Mouse (Mus musculus) myocyte (in vitro differentiated cells): ENCODE measurements around the gene Mesd. TPM values are rescaled to one million over a fixed set of nuclear protein-coding genes. Genes with fewer than 3 reads are reported as not detected.

Experiments
- H3K27me3 ChIP-seq: one replicate; pipeline ENCODE4 v1.6.1; 2011; ENCODE audit not compliant: control insufficient read depth, insufficient read depth, insufficient read length
- H3K36me3 ChIP-seq: one replicate; pipeline ENCODE4 v1.6.1; 2011; ENCODE audit not compliant: control insufficient read depth, insufficient read depth
- H3K4me2 ChIP-seq: one replicate; pipeline ENCODE4 v1.6.1; 2011; ENCODE audit warnings: low read depth, control low read depth
- H3K4me3 ChIP-seq: one replicate; pipeline ENCODE4 v1.5.1; 2011; ENCODE audit warnings: mild to moderate bottlenecking, control low read depth, moderate library complexity
- H3K79me2 ChIP-seq: one replicate; pipeline ENCODE4 v1.6.1; 2011; ENCODE audit not compliant: control insufficient read depth, insufficient read depth
- H3ac ChIP-seq: one replicate; pipeline ENCODE4 v1.6.1; 2011; ENCODE audit not compliant: control insufficient read depth, insufficient read length
- CEBPB ChIP-seq: IDR thresholded peaks from 2 replicates; pipeline ENCODE4 v1.6.1; 2011; ENCODE audit warnings: mild to moderate bottlenecking, moderate library complexity; ENCODE audit not compliant: poor library complexity, insufficient read depth, severe bottlenecking
- E2F4 ChIP-seq: IDR thresholded peaks from one replicate; pipeline ENCODE4 v1.6.1; 2011; ENCODE audit warnings: mild to moderate bottlenecking, control low read depth, moderate library complexity; ENCODE audit not compliant: insufficient read depth
- MAX ChIP-seq: IDR thresholded peaks from one replicate; pipeline ENCODE4 v1.6.1; 2011; ENCODE audit warnings: low read depth, mild to moderate bottlenecking, control low read depth
- MYOD1 ChIP-seq, 3 experiments: IDR thresholded peaks; one replicate each; pipeline ENCODE4 v1.6.1; 2011; ENCODE audit warnings: control low read depth in 2 of 3, low read depth in 2 of 3, mild to moderate bottlenecking in 2 of 3, moderate library complexity in 1 of 3; ENCODE audit not compliant: insufficient read length in 2 of 3, control insufficient read depth in 1 of 3
- MYOG ChIP-seq, 3 experiments: IDR thresholded peaks; one replicate each; pipeline ENCODE4 v1.6.1; 2011; ENCODE audit warnings: control low read depth in 2 of 3, low read depth in 2 of 3, mild to moderate bottlenecking in 2 of 3; ENCODE audit not compliant: insufficient read length in 2 of 3, control insufficient read depth in 1 of 3, insufficient read depth in 1 of 3
- POLR2A ChIP-seq: IDR thresholded peaks from one replicate; pipeline ENCODE4 v1.6.1; 2011; ENCODE audit warnings: low read depth, mild to moderate bottlenecking, control low read depth, moderate library complexity; ENCODE audit not compliant: insufficient read length
- POLR2AphosphoS2 ChIP-seq: IDR thresholded peaks from one replicate; pipeline ENCODE4 v1.6.1; 2011; ENCODE audit warnings: low read depth, control low read depth; ENCODE audit not compliant: insufficient read length
- REST ChIP-seq: IDR thresholded peaks from one replicate; pipeline ENCODE4 v1.6.1; 2011; ENCODE audit warnings: mild to moderate bottlenecking, control low read depth, moderate library complexity; ENCODE audit not compliant: insufficient read depth, insufficient read length
- SRF ChIP-seq: IDR thresholded peaks from one replicate; pipeline ENCODE4 v1.6.1; 2011; ENCODE audit warnings: low read depth; ENCODE audit not compliant: control insufficient read depth, insufficient read length
- TCF12 ChIP-seq: IDR thresholded peaks from one replicate; pipeline ENCODE4 v1.6.1; 2011; ENCODE audit warnings: mild to moderate bottlenecking, control low read depth; ENCODE audit not compliant: poor library complexity, insufficient read depth, severe bottlenecking
- TCF3 ChIP-seq: IDR thresholded peaks from one replicate; pipeline ENCODE4 v1.6.1; 2011; ENCODE audit warnings: low read depth, control low read depth; ENCODE audit not compliant: insufficient read length
- USF1 ChIP-seq: IDR thresholded peaks from one replicate; pipeline ENCODE4 v1.6.1; 2011; ENCODE audit warnings: low read depth, mild to moderate bottlenecking, control low read depth, moderate library complexity
- polyA plus RNA-seq: library from polyadenylated mRNA; unstranded; fragments of >200 nt; fragmentation: generic; extraction: Trizol; gene quantifications from one replicate; pipeline ENCODE4 v1.2.1, GENCODE M21; 2012; ENCODE audit warnings: missing spikeins

Gene Mesd
- polyA plus RNA-seq, 1 experiment = 81.3 TPM

DNA sequence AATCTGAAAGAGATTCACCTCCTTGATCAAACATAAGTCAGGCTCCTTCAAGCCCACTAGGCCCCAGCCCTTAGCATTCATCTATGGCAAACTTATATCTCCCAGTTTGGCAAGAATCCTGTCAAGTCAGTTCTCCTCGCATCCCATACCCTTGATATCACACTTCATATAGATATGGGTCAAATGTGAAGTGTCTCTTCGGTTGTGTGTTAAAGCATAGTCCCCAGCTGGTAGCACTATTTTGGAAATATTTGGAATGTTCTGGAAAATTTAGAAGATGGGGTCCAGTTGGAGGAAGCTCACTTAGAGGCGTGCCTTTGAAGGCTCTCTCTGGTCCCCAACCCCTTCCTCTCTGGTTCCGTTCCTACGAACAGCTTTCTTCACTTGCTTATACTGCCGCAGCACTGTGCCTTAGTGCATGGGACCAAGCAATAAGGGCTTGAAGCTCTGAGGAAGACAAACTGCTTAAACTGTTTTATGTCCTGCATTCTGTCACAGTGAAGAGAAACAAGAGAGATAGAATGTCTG is 29.2 kb downstream of the Mesd start:
- H3K4me3 ChIP-seq = no peak overlapping the region
- H3K27me3 ChIP-seq = no peaks in the 10 kb centered on the region
- H3K79me2 ChIP-seq = no peaks in the 10 kb centered on the region
- TF ChIP-seq CEBPB = no peak
- no peak for TF ChIP-seq E2F4
- no peak for TF ChIP-seq MYOG (IDR thresholded peaks at IDR 0.05; ENCODE audit: control insufficient read depth in 1 of 3, insufficient read depth in 1 of 3, insufficient read length in 2 of 3, low read depth in 2 of 3)
- TF ChIP-seq MYOD1 (IDR thresholded peaks at IDR 0.05; ENCODE audit: control insufficient read depth in 1 of 3, insufficient read length in 2 of 3, low read depth in 2 of 3) = no peak
- no peak for TF ChIP-seq MAX
- TF ChIP-seq POLR2A = no peak
- no peak for TF ChIP-seq USF1
- TF ChIP-seq TCF3 = no peak
- no peak overlapping the region for H3ac ChIP-seq
- H3K4me2 ChIP-seq = no peak overlapping the region
- no peaks in the 10 kb centered on the region for H3K36me3 ChIP-seq

DNA sequence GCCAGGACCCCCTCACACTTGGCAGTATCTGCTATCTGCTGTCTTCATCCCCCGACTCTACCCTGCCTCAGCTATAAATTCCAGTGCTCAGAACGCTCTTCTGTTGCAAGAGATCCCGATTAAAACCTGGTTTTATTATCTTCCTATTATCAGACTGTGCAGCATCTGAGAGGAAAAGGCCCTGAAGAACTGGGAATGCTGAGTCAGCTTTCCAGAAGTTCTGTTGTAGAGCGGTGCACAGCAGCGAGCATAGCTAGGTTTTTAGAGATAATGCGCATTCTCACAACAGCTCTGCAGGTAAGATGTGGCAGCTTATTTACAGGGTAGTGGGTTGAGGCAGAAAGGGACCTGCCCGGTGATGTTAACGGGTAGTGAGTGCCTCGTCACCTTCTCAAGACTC is 29.7 kb downstream of the Mesd start:
- Histone ChIP-seq H3K4me3 (no peak overlapping the region), H3K27me3 (no peaks in the 10 kb centered on the region), H3K79me2 (no peaks in the 10 kb centered on the region), H3K4me2 (no peak overlapping the region), H3ac (no peak overlapping the region), H3K36me3 (no peaks in the 10 kb centered on the region)
- no peak for TF ChIP-seq POLR2A

DNA sequence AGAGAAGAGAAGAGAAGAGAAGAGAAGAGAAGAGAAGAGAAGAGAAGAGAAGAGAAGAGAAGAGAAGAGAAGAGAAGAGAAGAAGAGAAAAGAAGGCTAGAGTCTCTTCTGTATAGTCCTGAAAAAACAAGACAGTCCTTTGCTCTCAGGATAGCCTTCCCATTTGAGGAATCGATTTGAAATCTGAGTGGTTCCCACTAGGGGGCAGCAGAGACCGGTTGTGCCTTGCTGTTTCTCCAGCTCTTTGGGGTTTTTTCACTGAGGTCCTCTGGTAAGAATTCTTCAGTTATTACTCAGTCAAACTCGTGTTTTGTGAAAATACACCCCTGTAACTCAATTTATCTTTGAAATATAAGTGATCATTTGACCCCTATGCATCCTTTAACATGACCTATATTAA is 30.3 kb downstream of the Mesd start:
- H3ac ChIP-seq = no peak overlapping the region
- no peaks in the 10 kb centered on the region for H3K79me2 ChIP-seq
- no peaks in the 10 kb centered on the region for H3K36me3 ChIP-seq
- H3K4me2 ChIP-seq = no peak overlapping the region
- no peak overlapping the region for H3K4me3 ChIP-seq
- TF ChIP-seq TCF3 (no peak), USF1 (no peak), POLR2AphosphoS2 (no peak), MAX (no peak), E2F4 (no peak), SRF (no peak), POLR2A (no peak), MYOG (IDR thresholded peaks at IDR 0.05; ENCODE audit: control insufficient read depth in 1 of 3, insufficient read depth in 1 of 3, insufficient read length in 2 of 3, low read depth in 2 of 3) (no peak), MYOD1 (IDR thresholded peaks at IDR 0.05; ENCODE audit: control insufficient read depth in 1 of 3, insufficient read length in 2 of 3, low read depth in 2 of 3) (no peak), TCF12 (no peak), REST (no peak), CEBPB (no peak)
- no peaks in the 10 kb centered on the region for H3K27me3 ChIP-seq

DNA sequence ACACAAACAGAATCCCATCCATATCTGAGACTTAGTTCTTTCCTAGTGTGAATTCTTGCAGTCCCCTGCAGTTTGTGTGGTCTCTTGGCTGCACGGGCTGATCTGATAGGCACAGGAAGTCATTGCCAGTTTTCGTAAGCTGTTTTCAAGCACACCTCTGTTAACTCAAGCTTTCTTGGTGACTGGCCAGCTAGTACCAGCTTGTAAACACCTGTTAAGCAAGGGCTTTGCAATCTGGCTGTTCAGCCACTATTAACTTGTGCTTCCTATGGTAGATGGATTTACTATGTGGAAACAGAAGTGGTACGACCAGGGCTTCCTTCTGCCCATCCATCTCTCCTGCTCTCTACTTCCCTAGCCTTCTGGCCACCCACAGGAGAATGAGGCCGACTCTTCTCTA is 36.0 kb downstream of the Mesd start:
- Histone ChIP-seq H3K79me2 (no peaks in the 10 kb centered on the region), H3K27me3 (no peaks in the 10 kb centered on the region), H3ac (no peak overlapping the region), H3K4me3 (no peak overlapping the region), H3K4me2 (no peak overlapping the region), H3K36me3 (no peaks in the 10 kb centered on the region)
- no peak for TF ChIP-seq USF1
- TF ChIP-seq TCF3 = no peak
- no peak for TF ChIP-seq E2F4
- TF ChIP-seq MYOD1 (IDR thresholded peaks at IDR 0.05; ENCODE audit: control insufficient read depth in 1 of 3, insufficient read length in 2 of 3, low read depth in 2 of 3) = no peak
- TF ChIP-seq CEBPB = no peak

DNA sequence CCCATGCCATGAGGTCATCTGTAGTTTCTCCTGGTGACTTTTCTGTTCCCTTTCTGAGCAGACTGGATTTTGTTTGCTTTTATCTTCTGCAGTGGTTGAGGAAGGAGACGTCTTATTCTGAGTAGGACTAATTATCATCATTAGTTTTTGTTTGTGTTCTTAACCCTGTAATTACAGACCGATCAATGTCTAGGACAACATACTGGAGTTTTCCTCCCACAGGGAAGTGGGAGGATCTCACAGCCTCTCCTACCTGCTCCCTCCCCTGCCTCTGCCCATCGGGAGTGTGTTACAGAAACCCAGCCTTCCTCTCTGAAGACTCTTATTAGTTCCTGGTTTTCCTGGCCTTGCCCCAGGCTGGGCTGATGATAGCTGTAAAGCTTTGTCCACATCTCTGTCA is 37.4 kb downstream of the Mesd start:
- no peak overlapping the region for H3K4me2 ChIP-seq
- no peaks in the 10 kb centered on the region for H3K79me2 ChIP-seq
- H3K27me3 ChIP-seq = no peaks in the 10 kb centered on the region
- no peaks in the 10 kb centered on the region for H3K36me3 ChIP-seq
- H3ac ChIP-seq = no peak overlapping the region
- no peak overlapping the region for H3K4me3 ChIP-seq
- no peak for TF ChIP-seq CEBPB
- no peak for TF ChIP-seq TCF3
